Mouse (Mus musculus): Measurements from ENCODE around the gene Ube2ql1. TPM values are rescaled to one million over a fixed set of nuclear protein-coding genes. Genes with fewer than 3 reads are reported as not detected.

The Ube2ql1 gene
- polyA plus RNA-seq, 1 experiment from 2014 or later = 0.10 TPM

DNA sequence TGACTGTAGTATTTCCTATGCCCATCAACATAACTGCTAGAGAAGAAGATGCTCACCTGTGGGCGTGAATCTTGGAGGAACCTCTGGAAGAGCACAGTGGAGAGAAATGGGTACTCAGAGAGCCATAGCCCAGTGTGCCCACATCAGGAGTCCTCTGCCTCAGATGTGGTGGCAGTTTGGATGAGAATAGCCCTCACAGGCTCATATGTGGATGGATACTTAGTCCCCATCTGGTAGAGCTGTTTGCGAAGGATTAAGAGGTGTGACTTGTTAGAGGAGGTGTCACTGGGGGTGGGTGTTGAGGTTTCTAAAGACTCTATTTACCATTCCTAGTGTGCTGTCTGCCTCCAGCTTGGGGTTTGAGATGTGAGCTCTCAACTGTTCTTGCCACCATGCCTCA is 13.2 kb upstream of the Ube2ql1 start:
- WGBS = 67% methylated on average over 2 of the region's 2 CpGs

GRCm38 (mm10) chr13:69751510-69751909 is 11.8 kb upstream of the Ube2ql1 start:
- no peak for ATAC-seq
- H3K9me3 ChIP-seq (ENCODE audit: control insufficient read depth, low read length) = no peaks in the 10 kb centered on the region
- no peaks in the 10 kb centered on the region for H3K4me1 ChIP-seq (ENCODE audit: control insufficient read depth, insufficient read depth, low read length)
- no peak overlapping the region for H3K4me3 ChIP-seq (ENCODE audit: low read length)
- no peaks in the 10 kb centered on the region for H3K36me3 ChIP-seq (ENCODE audit: control insufficient read depth, insufficient read depth, low read length)
- H3K27ac ChIP-seq (ENCODE audit: low read length) = no peak overlapping the region
- 87% methylated on average over 6 of the region's 6 CpGs for WGBS
- no peak overlapping the region for H3K4me2 ChIP-seq (ENCODE audit: low read depth, low read length)
- H3K9ac ChIP-seq (ENCODE audit: low read depth, low read length) = no peak overlapping the region
- no peaks in the 10 kb centered on the region for H3K27me3 ChIP-seq (replicated peaks; ENCODE audit: control insufficient read depth, insufficient read depth, low read length)

More for the DNA sequence above, 13.2 kb upstream of the Ube2ql1 start:
- Histone ChIP-seq H3K9ac (ENCODE audit: low read depth, low read length) (no peak overlapping the region), H3K4me1 (ENCODE audit: control insufficient read depth, insufficient read depth, low read length) (no peaks in the 10 kb centered on the region), H3K4me3 (ENCODE audit: low read length) (no peak overlapping the region), H3K4me2 (ENCODE audit: low read depth, low read length) (no peak overlapping the region), H3K9me3 (ENCODE audit: control insufficient read depth, low read length) (no peaks in the 10 kb centered on the region), H3K27me3 (replicated peaks; ENCODE audit: control insufficient read depth, insufficient read depth, low read length) (no peaks in the 10 kb centered on the region), H3K36me3 (ENCODE audit: control insufficient read depth, insufficient read depth, low read length) (no peaks in the 10 kb centered on the region), H3K27ac (ENCODE audit: low read length) (no peak overlapping the region)
- ATAC-seq = no peak

GRCm38 (mm10) chr13:69748756-69749155 is 9.1 kb upstream of the Ube2ql1 start:
- Histone ChIP-seq H3K27me3 (replicated peaks; ENCODE audit: control insufficient read depth, insufficient read depth, low read length) (no peaks in the 10 kb centered on the region), H3K27ac (ENCODE audit: low read length) (no peak overlapping the region), H3K4me3 (ENCODE audit: low read length) (no peak overlapping the region), H3K4me1 (ENCODE audit: control insufficient read depth, insufficient read depth, low read length) (no peaks in the 10 kb centered on the region), H3K9ac (ENCODE audit: low read depth, low read length) (no peak overlapping the region), H3K9me3 (ENCODE audit: control insufficient read depth, low read length) (no peaks in the 10 kb centered on the region), H3K4me2 (ENCODE audit: low read depth, low read length) (no peak overlapping the region), H3K36me3 (ENCODE audit: control insufficient read depth, insufficient read depth, low read length) (no peaks in the 10 kb centered on the region)
- no peak for ATAC-seq
- WGBS = 78% methylated on average over 4 of the region's 4 CpGs

DNA sequence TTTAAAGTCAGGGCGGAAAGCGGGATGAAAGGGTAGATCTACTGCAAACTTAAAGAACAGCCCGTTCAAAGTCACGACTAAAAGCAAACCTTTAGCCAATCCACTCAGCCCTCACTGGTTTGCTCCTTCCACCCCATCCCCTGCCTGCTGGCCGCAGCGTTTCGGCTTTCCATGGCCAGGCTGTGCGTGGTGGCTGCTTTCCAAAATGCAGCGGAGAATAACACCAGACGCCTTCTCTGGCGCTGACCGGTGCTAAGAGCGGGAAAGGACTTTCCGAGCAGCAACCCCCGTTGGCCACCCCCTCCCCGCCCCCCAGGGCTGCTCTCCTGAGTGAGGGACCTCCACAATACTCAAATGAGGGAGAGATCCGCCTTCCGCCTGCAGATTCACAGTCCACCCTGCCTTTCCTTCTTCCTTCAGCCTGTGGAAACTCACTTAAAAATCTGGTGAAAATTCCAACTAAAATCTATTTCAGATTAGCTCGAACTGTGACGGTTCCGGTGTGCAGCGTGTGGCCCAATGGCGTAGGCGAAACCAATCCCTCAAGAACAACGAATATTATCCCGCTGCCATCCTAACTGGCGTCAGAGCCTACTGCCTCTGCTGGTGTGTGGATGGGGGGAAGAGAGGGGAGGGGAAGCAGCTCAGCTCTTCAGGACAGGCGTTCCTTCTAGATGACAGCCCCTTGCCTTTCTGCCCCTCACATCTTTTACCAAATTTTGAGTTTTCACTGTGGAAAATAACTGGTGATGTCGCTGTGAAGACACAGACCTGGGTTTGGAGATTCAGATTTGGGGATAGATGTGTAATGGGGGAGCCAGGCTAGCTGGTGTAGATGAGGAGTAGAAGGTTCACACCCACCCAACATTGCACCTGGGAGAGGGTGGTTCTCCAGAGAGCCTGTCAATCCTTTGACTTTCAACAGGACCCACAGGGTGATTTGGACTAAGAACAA is 919 bp upstream of the Ube2ql1 start:
- peaks cover 54% of the 10 kb centered on the region for H3K27me3 ChIP-seq (replicated peaks; ENCODE audit: control insufficient read depth, insufficient read depth, low read length)
- H3K4me1 ChIP-seq (ENCODE audit: control insufficient read depth, insufficient read depth, low read length) = peaks cover 8% of the 10 kb centered on the region
- peak overlapping the region; percentile 66 for H3K4me3 ChIP-seq (ENCODE audit: low read length)
- 2% methylated on average over 29 of the region's 29 CpGs for WGBS
- ATAC-seq = peak; percentile 37
- H3K4me2 ChIP-seq (ENCODE audit: low read depth, low read length) = peak overlapping the region; percentile 99
- peak overlapping the region; percentile 37; the same call in 1 of the 2 replicates for H3K9ac ChIP-seq (ENCODE audit: low read depth, low read length)
- H3K9me3 ChIP-seq (ENCODE audit: control insufficient read depth, low read length) = no peaks in the 10 kb centered on the region
- no peak overlapping the region for H3K27ac ChIP-seq (ENCODE audit: low read length)
- H3K36me3 ChIP-seq (ENCODE audit: control insufficient read depth, insufficient read depth, low read length) = no peaks in the 10 kb centered on the region

- H3K4me3 ChIP-seq (ENCODE audit: low read length) = peak overlapping the region; percentile 66
- no peak overlapping the region for H3K27ac ChIP-seq (ENCODE audit: low read length)
- H3K9ac ChIP-seq (ENCODE audit: low read depth, low read length) = peak overlapping the region; percentile 63
- peak overlapping the region; percentile 99 for H3K4me2 ChIP-seq (ENCODE audit: low read depth, low read length)
- under 1% methylated on average over 64 of the region's 78 CpGs for WGBS
- peak; percentile 68 for ATAC-seq
- H3K36me3 ChIP-seq (ENCODE audit: control insufficient read depth, insufficient read depth, low read length) = no peaks in the 10 kb centered on the region
- no peaks in the 10 kb centered on the region for H3K9me3 ChIP-seq (ENCODE audit: control insufficient read depth, low read length)
- H3K4me1 ChIP-seq (ENCODE audit: control insufficient read depth, insufficient read depth, low read length) = peaks cover 8% of the 10 kb centered on the region
- peaks cover 54% of the 10 kb centered on the region for H3K27me3 ChIP-seq (replicated peaks; ENCODE audit: control insufficient read depth, insufficient read depth, low read length)
Measured at GRCm38 (mm10) chr13:69739091-69739758, 464 bp downstream of the Ube2ql1 start.

- WGBS = under 1% methylated on average over 40 of the region's 40 CpGs
- ATAC-seq = 0 out of 2 replicates have a peak, but pooled peaks have one; percentile 9
- Histone ChIP-seq H3K27me3 (replicated peaks; ENCODE audit: control insufficient read depth, insufficient read depth, low read length) (peaks cover 54% of the 10 kb centered on the region), H3K9ac (ENCODE audit: low read depth, low read length) (no peak overlapping the region), H3K27ac (ENCODE audit: low read length) (no peak overlapping the region), H3K4me1 (ENCODE audit: control insufficient read depth, insufficient read depth, low read length) (peaks cover 8% of the 10 kb centered on the region), H3K9me3 (ENCODE audit: control insufficient read depth, low read length) (no peaks in the 10 kb centered on the region), H3K36me3 (ENCODE audit: control insufficient read depth, insufficient read depth, low read length) (no peaks in the 10 kb centered on the region), H3K4me2 (ENCODE audit: low read depth, low read length) (peak overlapping the region; percentile 99), H3K4me3 (ENCODE audit: low read length) (peak overlapping the region; percentile 66)
Measured at GRCm38 (mm10) chr13:69738461-69738971, 1.2 kb downstream of the Ube2ql1 start.

GRCm38 (mm10) chr13:69737444-69738185 is 2.1 kb downstream of the Ube2ql1 start:
- peaks cover 8% of the 10 kb centered on the region for H3K4me1 ChIP-seq (ENCODE audit: control insufficient read depth, insufficient read depth, low read length)
- H3K9ac ChIP-seq (ENCODE audit: low read depth, low read length) = no peak overlapping the region
- no peak overlapping the region for H3K27ac ChIP-seq (ENCODE audit: low read length)
- peaks cover 54% of the 10 kb centered on the region for H3K27me3 ChIP-seq (replicated peaks; ENCODE audit: control insufficient read depth, insufficient read depth, low read length)
- H3K9me3 ChIP-seq (ENCODE audit: control insufficient read depth, low read length) = no peaks in the 10 kb centered on the region
- H3K4me3 ChIP-seq (ENCODE audit: low read length) = peak overlapping the region; percentile 66; the same call in 1 of the 2 replicates
- 10% methylated on average over 13 of the region's 19 CpGs for WGBS
- no peak overlapping the region for H3K4me2 ChIP-seq (ENCODE audit: low read depth, low read length)
- no peaks in the 10 kb centered on the region for H3K36me3 ChIP-seq (ENCODE audit: control insufficient read depth, insufficient read depth, low read length)
- ATAC-seq = no peak

DNA sequence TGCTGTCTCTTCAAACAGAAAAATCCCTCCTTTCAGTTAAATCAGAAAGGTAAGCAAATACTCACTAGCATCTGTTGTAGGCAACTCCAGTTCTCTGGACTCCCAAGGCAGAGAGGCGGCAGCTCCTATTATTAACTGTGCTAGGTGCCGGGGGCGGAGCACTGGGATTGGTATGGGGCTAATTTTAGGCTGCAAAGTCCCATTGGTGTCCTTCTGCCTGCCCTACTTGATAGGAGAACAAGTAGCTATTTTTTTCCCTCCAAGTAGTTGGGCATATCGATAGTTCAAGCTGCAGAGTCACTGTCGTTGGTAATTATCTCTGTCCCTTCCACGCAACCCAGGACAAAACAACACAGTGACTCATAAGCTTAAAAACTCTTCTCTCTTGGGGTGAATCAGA is 7.1 kb downstream of the Ube2ql1 start:
- Histone ChIP-seq H3K9me3 (ENCODE audit: control insufficient read depth, low read length) (no peaks in the 10 kb centered on the region), H3K4me2 (ENCODE audit: low read depth, low read length) (no peak overlapping the region), H3K36me3 (ENCODE audit: control insufficient read depth, insufficient read depth, low read length) (no peaks in the 10 kb centered on the region), H3K4me3 (ENCODE audit: low read length) (no peak overlapping the region), H3K27me3 (replicated peaks; ENCODE audit: control insufficient read depth, insufficient read depth, low read length) (peaks cover 16% of the 10 kb centered on the region), H3K4me1 (ENCODE audit: control insufficient read depth, insufficient read depth, low read length) (no peaks in the 10 kb centered on the region), H3K27ac (ENCODE audit: low read length) (no peak overlapping the region), H3K9ac (ENCODE audit: low read depth, low read length) (no peak overlapping the region)
- 85% methylated on average over 6 of the region's 6 CpGs for WGBS
- no peak for ATAC-seq

- Histone ChIP-seq H3K36me3 (ENCODE audit: control insufficient read depth, insufficient read depth, low read length) (no peaks in the 10 kb centered on the region), H3K4me3 (ENCODE audit: low read length) (no peak overlapping the region), H3K27me3 (replicated peaks; ENCODE audit: control insufficient read depth, insufficient read depth, low read length) (no peaks in the 10 kb centered on the region), H3K9me3 (ENCODE audit: control insufficient read depth, low read length) (no peaks in the 10 kb centered on the region), H3K27ac (ENCODE audit: low read length) (no peak overlapping the region), H3K9ac (ENCODE audit: low read depth, low read length) (no peak overlapping the region), H3K4me2 (ENCODE audit: low read depth, low read length) (no peak overlapping the region), H3K4me1 (ENCODE audit: control insufficient read depth, insufficient read depth, low read length) (no peaks in the 10 kb centered on the region)
- WGBS = 91% methylated on average over 3 of the region's 3 CpGs
- ATAC-seq = no peak
Measured at GRCm38 (mm10) chr13:69725376-69725775, 14.3 kb downstream of the Ube2ql1 start.

All from intestine, embryonic 16.5 days (tissue).